In the genomic region with DNA sequence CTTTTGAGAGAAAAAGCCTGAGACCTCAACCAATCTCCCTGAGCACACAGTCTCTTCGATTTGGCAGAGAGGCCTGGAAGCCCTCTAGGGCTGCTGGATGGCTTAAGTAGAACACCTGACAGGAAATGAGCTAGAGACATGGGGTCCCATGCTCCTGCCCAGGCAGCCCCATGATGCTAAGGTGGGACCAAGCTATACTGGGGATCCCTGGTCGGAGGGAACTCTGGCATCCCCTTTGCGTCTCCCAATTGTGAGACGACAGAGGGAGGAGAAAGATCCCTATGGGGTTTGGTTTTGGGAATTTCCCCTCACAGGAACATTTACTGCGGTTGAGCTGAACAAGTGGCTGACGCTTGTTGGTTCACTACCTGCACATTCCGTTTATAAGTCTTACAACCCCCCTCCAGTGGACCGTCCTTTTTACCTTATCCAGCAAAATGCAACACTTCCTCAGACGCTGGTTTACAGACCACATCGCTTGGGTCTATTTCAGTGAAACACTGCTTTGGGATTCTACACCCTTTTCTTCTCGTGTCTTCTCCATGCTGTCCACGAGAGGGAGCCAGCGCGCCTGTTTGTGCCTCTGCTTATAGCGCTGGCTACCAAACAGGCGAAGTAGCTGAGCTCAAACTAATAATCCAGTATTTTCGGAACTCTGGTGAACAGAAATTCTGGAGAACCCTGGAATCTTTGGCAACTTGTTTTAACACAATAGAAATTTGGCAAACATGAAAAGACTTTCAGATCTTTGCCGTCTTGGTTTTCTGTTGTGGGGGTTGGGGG, we compare ENCODE assay signal across 9 mouse cellular contexts.
DNase-seq lines count a peak whose midpoint lies in the region; ATAC-seq and TF ChIP-seq lines count a peak whose summit lies in the region.
"Had no signal": no experiment of that assay in that cellular context is flagged by ENCODE, and none has a peak within 500 bp of the region (broad histone marks: within the 10 kb centered on the region; RNA-seq: fewer than 3 reads in every experiment).

No protein-coding gene starts in this region.

- TF ChIP-seq RAD21 in MEL (IDR thresholded peaks at IDR 0.05; ENCODE audit: low read depth, low read length) = no peak; the same call in none of the 2 replicates

- no peaks in the 10 kb centered on the region; a peak in 2 of 4 replicates for H3K27me3 ChIP-seq in MEL (ENCODE audit: control insufficient read depth in 1 of 2, insufficient read depth in 2 of 2, low read length in 2 of 2)
- H3K27me3 ChIP-seq: neural tube, embryonic 13.5 days had no signal

- peak in 2 of 3 experiments; percentile 81 to 98 for TF ChIP-seq CTCF in MEL (IDR thresholded peaks at IDR 0.05 in 2 of 3, conservative IDR thresholded peaks at IDR 0.05 in 1 of 3; ENCODE audit: control insufficient read depth in 1 of 3, insufficient read depth in 1 of 3, low read depth in 2 of 3, low read length in 3 of 3, poor library complexity in 1 of 3, severe bottlenecking in 1 of 3)
- TF ChIP-seq CTCF in bone marrow macrophage, adult 2 months (IDR thresholded peaks at IDR 0.05; ENCODE audit: low read depth, low read length) = peak; percentile 86

- H3K9ac ChIP-seq in MEL (ENCODE audit: control insufficient read depth, low read depth, low read length, poor library complexity, severe bottlenecking) = peak overlapping the region; percentile 32; the same call in 1 of the 2 replicates

- intact Hi-C loops in heart, postnatal 14 days (cut with DNase I) = loop anchor here (2.0 to 5.0 kb wide), 4 partner anchors 62 to 200 kb away; no protein-coding TSS in a partner anchor

- peak; percentile 88 for DNase-seq in MEL (ENCODE audit: low read depth, low spot score)
- DNase-seq in fibroblast of lung, adult 2 months (ENCODE audit: low read depth) = peak; percentile 35
- DNase-seq in heart, postnatal 14 days = peak; percentile 87 to 91
- DNase-seq in layer of hippocampus, adult 9-10 months (ENCODE audit: low spot score) = peak; percentile 44
- peak; percentile 76 to 85 for DNase-seq in lung, postnatal 4 days
- DNase-seq in right cerebral cortex, postnatal 14 days = peak; percentile 87

- H3K79me2 ChIP-seq in MEL (ENCODE audit: control insufficient read depth, insufficient read depth, low read length, poor library complexity) = no peaks in the 10 kb centered on the region

- no peak overlapping the region for H3K27ac ChIP-seq in MEL (ENCODE audit: control insufficient read depth, low read depth, low read length)
- H3K27ac ChIP-seq in bone marrow macrophage, adult 2 months (ENCODE audit: insufficient read depth, low read depth, low read length) = no peak overlapping the region
- H3K27ac ChIP-seq: neural tube, embryonic 13.5 days had no signal

- peak overlapping the region in 1 of 2 experiments; percentile 27; a peak in 1 of 4 replicates for H3K4me3 ChIP-seq in MEL (ENCODE audit: control insufficient read depth in 1 of 2, insufficient read depth in 1 of 2, low read depth in 2 of 2, low read length in 2 of 2)
- H3K4me3 ChIP-seq in bone marrow macrophage, adult 2 months (ENCODE audit: insufficient read depth, low read length) = no peak overlapping the region
- H3K4me3 ChIP-seq: neural tube, embryonic 13.5 days had no signal

- TF ChIP-seq EP300 in MEL (IDR thresholded peaks at IDR 0.05; ENCODE audit: low read depth in 1 of 2, low read length in 2 of 2) = no peak

- H3K9me3 ChIP-seq in MEL (replicated peaks; ENCODE audit: insufficient read depth, low read length) = no peaks in the 10 kb centered on the region
- H3K9me3 ChIP-seq: neural tube, embryonic 13.5 days had no signal

- no peak for TF ChIP-seq POLR2A in MEL (IDR thresholded peaks at IDR 0.05; ENCODE audit: control insufficient read depth in 1 of 2, insufficient read depth in 1 of 2, low read depth in 1 of 2, low read length in 2 of 2, poor library complexity in 1 of 2)
- TF ChIP-seq POLR2A in bone marrow macrophage, adult 2 months (IDR thresholded peaks at IDR 0.05; ENCODE audit: borderline replicate concordance, low read depth, low read length) = no peak

- ATAC-seq in erythroid progenitor cell, adult 5-6 weeks (replicated peaks; ENCODE audit: low FRiP score, poor library complexity, severe bottlenecking) = no peak

- peaks cover 0 to 5% of the 10 kb centered on the region in 2 experiments; a peak in 1 of 4 replicates for H3K4me1 ChIP-seq in MEL (ENCODE audit: control insufficient read depth in 1 of 2, insufficient read depth in 2 of 2, low read length in 2 of 2)
- H3K4me1 ChIP-seq in bone marrow macrophage, adult 2 months (ENCODE audit: control insufficient read depth, insufficient read depth, low read length) = peaks cover 12% of the 10 kb centered on the region

- H3K36me3 ChIP-seq in MEL (ENCODE audit: control insufficient read depth in 1 of 2, insufficient read depth in 2 of 2, low read length in 2 of 2) = no peaks in the 10 kb centered on the region; a peak in 1 of 4 replicates
- H3K36me3 ChIP-seq: neural tube, embryonic 13.5 days had no signal

TF ChIP-seq in MEL, 35 proteins besides CTCF, POLR2A, EP300 and RAD21:
- TF ChIP-seq SIN3A (IDR thresholded peaks at IDR 0.05; ENCODE audit: low read length) (0 out of 2 replicates have a peak, but pooled peaks have one; percentile 44), ZC3H11A (IDR thresholded peaks at IDR 0.05; ENCODE audit: low read depth, low read length) (peak; percentile 99), HCFC1 (IDR thresholded peaks at IDR 0.05; ENCODE audit: low read depth, low read length) (no peak), MAFK (IDR thresholded peaks at IDR 0.05; ENCODE audit: borderline replicate concordance, low read depth, low read length) (no peak), USF1 (IDR thresholded peaks at IDR 0.05; ENCODE audit: low read depth, low read length) (0 out of 2 replicates have a peak, but pooled peaks have one; percentile 7), TBP (IDR thresholded peaks at IDR 0.05; ENCODE audit: low read depth, low read length) (no peak), KAT2A (conservative IDR thresholded peaks at IDR 0.05; ENCODE audit: low read depth, low read length) (no peak), TAL1 (IDR thresholded peaks at IDR 0.05; ENCODE audit: low read length) (no peak), MAX (IDR thresholded peaks at IDR 0.05; ENCODE audit: low read length) (peak; percentile 63; the same call in 1 of the 2 replicates), ZNF384 (IDR thresholded peaks at IDR 0.05; ENCODE audit: low read depth, low read length) (peak; percentile 55), NELFE (IDR thresholded peaks at IDR 0.05; ENCODE audit: low read depth, low read length) (no peak), MYC (IDR thresholded peaks at IDR 0.05; ENCODE audit: low read depth, low read length) (0 out of 2 replicates have a peak, but pooled peaks have one; percentile 62), BHLHE40 (IDR thresholded peaks at IDR 0.05; ENCODE audit: borderline replicate concordance, low read depth, low read length) (peak; percentile 61; the same call in 1 of the 2 replicates), SMC3 (IDR thresholded peaks at IDR 0.05; ENCODE audit: low read depth, low read length) (peak; percentile 100), GATA1 (IDR thresholded peaks at IDR 0.05; ENCODE audit: low read depth, low read length) (no peak), MEF2A (IDR thresholded peaks at IDR 0.05; ENCODE audit: extremely low read depth, insufficient replicate concordance, low read depth, low read length, poor library complexity, severe bottlenecking) (no peak), ZMIZ1 (IDR thresholded peaks at IDR 0.05; ENCODE audit: low read depth, low read length) (no peak), MAZ (IDR thresholded peaks at IDR 0.05; ENCODE audit: low read depth, low read length) (0 out of 2 replicates have a peak, but pooled peaks have one; percentile 49)

Comparison
In these comparisons a context has a peak if more than half of its experiments do, and no peak if none do; other contexts are left out.
1. DNase-seq: peak in every context shown above with its lines; median percentile 89 in heart, postnatal 14 days; 88 in MEL; 87 in right cerebral cortex, postnatal 14 days; 80 in lung, postnatal 4 days; 44 in layer of hippocampus, adult 9-10 months; 35 in fibroblast of lung, adult 2 months.